Mouse (Mus musculus) embryonic fibroblast, embryonic 13.5 days (primary cell): ENCODE data around the gene Adssl1.
A peak's percentile ranks its signal among the peaks of the same experiment; 100 is the strongest.

Experiments
- CTCF ChIP-seq: IDR thresholded peaks from 2 replicates; pipeline ENCODE4 v1.5.1; 2011; ENCODE audit warnings: mild to moderate bottlenecking, control low read depth, low read length, moderate library complexity, borderline replicate concordance; ENCODE audit not compliant: insufficient read depth
- POLR2A ChIP-seq: IDR thresholded peaks from 2 replicates; pipeline ENCODE4 v1.6.1; 2011; ENCODE audit warnings: low read depth, mild to moderate bottlenecking, control low read depth, low read length, moderate library complexity

DNA sequence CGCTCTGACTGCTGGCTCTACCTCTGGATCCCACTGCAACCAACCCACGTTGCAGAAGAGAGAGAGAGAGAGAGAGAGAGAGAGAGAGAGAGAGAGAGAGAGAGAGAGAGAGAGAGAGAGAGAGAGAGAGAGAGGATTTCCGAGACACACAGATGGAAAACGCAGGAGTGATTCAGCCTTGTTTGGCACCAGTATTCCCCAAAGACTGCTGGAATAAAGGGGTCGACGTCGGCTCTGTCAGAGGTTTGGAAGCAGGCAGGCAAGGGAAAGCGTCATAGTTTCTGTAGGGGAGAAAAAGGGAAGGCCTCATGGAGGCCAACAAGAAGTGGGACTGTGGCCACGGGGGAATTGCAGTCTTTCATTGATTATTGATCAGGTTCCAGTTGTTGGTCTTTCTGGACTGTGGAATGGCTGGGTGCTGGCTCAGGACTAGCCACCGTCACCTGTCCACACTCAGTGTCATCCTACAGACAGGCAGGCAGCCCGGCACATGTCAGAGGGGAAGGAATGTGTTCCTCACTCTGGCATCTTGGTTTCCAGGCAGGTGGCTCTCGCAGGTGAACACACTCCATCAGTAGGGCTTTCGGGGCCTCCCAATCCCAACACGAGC lies 22.8 kb upstream of the Adssl1 start:
- 0 out of 2 replicates have a peak, but pooled peaks have one; percentile 1 for TF ChIP-seq POLR2A
- no peak for TF ChIP-seq CTCF
